ENCODE assay signal across 1 mouse cellular context in the genomic region with DNA sequence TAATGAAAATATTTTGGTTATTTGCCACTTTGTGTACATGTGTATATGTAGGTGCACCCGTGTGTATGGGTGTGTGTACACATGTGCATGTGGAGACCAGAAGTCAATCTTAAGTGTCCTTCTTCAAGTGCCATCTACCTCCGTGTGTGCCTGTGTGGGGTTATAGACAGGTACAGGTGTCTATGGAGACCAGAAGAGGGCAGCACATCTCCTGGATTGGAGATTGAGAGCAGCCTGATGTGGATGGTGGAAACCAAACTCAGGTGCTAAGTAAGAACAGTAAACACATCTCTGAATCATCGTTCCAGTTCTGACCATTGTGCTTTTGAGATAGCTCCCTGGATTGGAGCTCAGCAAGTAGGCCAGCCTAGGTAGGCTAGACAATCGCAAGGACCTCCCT.
TF ChIP-seq lines count a peak whose summit lies in the region.

No protein-coding gene starts in this region.

TF ChIP-seq in ES-E14, 5 proteins besides CTCF, POLR2A, EP300 and RAD21:
- TF ChIP-seq ZC3H11A (IDR thresholded peaks at IDR 0.05; ENCODE audit: borderline replicate concordance, low read depth, low read length): peak; percentile 51
- TF ChIP-seq HCFC1 (IDR thresholded peaks at IDR 0.05; ENCODE audit: borderline replicate concordance, insufficient read depth, low read length): no peak
TF ChIP-seq in ES-E14: peak in this region for 1.
